Mouse (Mus musculus) MEL (cell line): Measurements from ENCODE around the gene B9d2. TPM values are rescaled to one million over a fixed set of nuclear protein-coding genes. Genes with fewer than 3 reads are reported as not detected.

Experiments
- DNase-seq: peaks from one replicate; pipeline ENCODE4 v3.0.0; 2011; ENCODE audit warnings: low read depth, low spot score
- H3K27ac ChIP-seq: 2 replicates; pipeline ENCODE4 v1.5.1; 2012; ENCODE audit warnings: low read depth, mild to moderate bottlenecking, control low read depth, low read length, moderate library complexity; ENCODE audit not compliant: control insufficient read depth
- H3K27me3 ChIP-seq, 2 experiments: fragments of 150-350 bp in 1 of 2; sonication (generic) in 1 of 2; 2 replicates each; pipeline ENCODE4 v1.6.1; 2012; ENCODE audit warnings: low read length in 2 of 2, mild to moderate bottlenecking in 2 of 2, improper control_type of control experiment in 1 of 2, moderate library complexity in 1 of 2; ENCODE audit not compliant: insufficient read depth in 2 of 2, control insufficient read depth in 1 of 2
- H3K36me3 ChIP-seq, 2 experiments: 2 replicates each; pipeline ENCODE4 v1.6.1; 2012 to 2014; ENCODE audit warnings: low read length in 2 of 2, improper control_type of control experiment in 1 of 2, inconsistent platforms in 1 of 2, mild to moderate bottlenecking in 1 of 2; ENCODE audit not compliant: insufficient read depth in 2 of 2, control insufficient read depth in 1 of 2
- H3K4me1 ChIP-seq, 2 experiments: fragments of 150-350 bp in 1 of 2; sonication (generic) in 1 of 2; 2 replicates each; pipeline ENCODE4 v1.6.1; 2012; ENCODE audit warnings: low read length in 2 of 2, improper control_type of control experiment in 1 of 2, mild to moderate bottlenecking in 1 of 2; ENCODE audit not compliant: insufficient read depth in 2 of 2, control insufficient read depth in 1 of 2
- H3K4me3 ChIP-seq, 2 experiments: fragments of 150-350 bp in 1 of 2; sonication (generic) in 1 of 2; 2 replicates each; pipeline ENCODE4 v1.5.1; 2012; ENCODE audit warnings: low read depth in 2 of 2, low read length in 2 of 2, mild to moderate bottlenecking in 2 of 2, moderate library complexity in 2 of 2, control low read depth in 1 of 2, improper control_type of control experiment in 1 of 2; ENCODE audit not compliant: control insufficient read depth in 1 of 2, insufficient read depth in 1 of 2
- H3K79me2 ChIP-seq: 2 replicates; pipeline ENCODE4 v1.6.1; 2012; ENCODE audit warnings: mild to moderate bottlenecking, low read length, moderate library complexity; ENCODE audit not compliant: control insufficient read depth, poor library complexity, insufficient read depth
- H3K9ac ChIP-seq: 2 replicates; pipeline ENCODE4 v1.6.1; 2012; ENCODE audit warnings: low read depth, mild to moderate bottlenecking, control low read depth, low read length, moderate library complexity; ENCODE audit not compliant: control insufficient read depth, poor library complexity, severe bottlenecking
- H3K9me3 ChIP-seq: fragments of 150-350 bp; sonication (generic); replicated peaks from 2 replicates; pipeline ENCODE4 v1.6.1; 2012; ENCODE audit warnings: mild to moderate bottlenecking, low read length, improper control_type of control experiment, moderate library complexity; ENCODE audit not compliant: insufficient read depth
- BHLHE40 ChIP-seq: IDR thresholded peaks from 2 replicates; pipeline ENCODE4 v1.6.1; 2012; ENCODE audit warnings: low read depth, mild to moderate bottlenecking, inconsistent platforms, low read length, improper control_type of control experiment, borderline replicate concordance
- CHD1 ChIP-seq: IDR thresholded peaks from 2 replicates; pipeline ENCODE4 v1.6.1; 2012; ENCODE audit warnings: low read depth, mild to moderate bottlenecking, inconsistent platforms, low read length, improper control_type of control experiment
- CHD2 ChIP-seq: IDR thresholded peaks from 2 replicates; pipeline ENCODE4 v1.6.1; 2011; ENCODE audit warnings: low read length, improper control_type of control experiment
- CTCF ChIP-seq, 3 experiments: IDR thresholded peaks in 2 of 3; conservative IDR thresholded peaks in 1 of 3; 2 replicates each; pipeline ENCODE4 v1.5.1; 2011 to 2012; ENCODE audit warnings: low read length in 3 of 3, low read depth in 2 of 3, mild to moderate bottlenecking in 2 of 3, improper control_type of control experiment in 1 of 3, inconsistent platforms in 1 of 3, mixed read lengths in 1 of 3, moderate library complexity in 1 of 3; ENCODE audit not compliant: control insufficient read depth in 1 of 3, insufficient read depth in 1 of 3, poor library complexity in 1 of 3, severe bottlenecking in 1 of 3
- E2F4 ChIP-seq: IDR thresholded peaks from 2 replicates; pipeline ENCODE4 v1.6.1; 2011; ENCODE audit warnings: low read depth, low read length, improper control_type of control experiment, borderline replicate concordance
- ELF1 ChIP-seq: IDR thresholded peaks from 2 replicates; pipeline ENCODE4 v1.6.1; 2014; ENCODE audit warnings: low read depth, mild to moderate bottlenecking, inconsistent platforms, low read length, improper control_type of control experiment, moderate library complexity
- EP300 ChIP-seq, 2 experiments: IDR thresholded peaks; 2 replicates each; pipeline ENCODE4 v1.6.1; 2011; ENCODE audit warnings: improper control_type of control experiment in 2 of 2, low read length in 2 of 2, low read depth in 1 of 2, mild to moderate bottlenecking in 1 of 2
- GABPA ChIP-seq: IDR thresholded peaks from 2 replicates; pipeline ENCODE4 v1.6.1; 2012; ENCODE audit warnings: low read depth, mild to moderate bottlenecking, inconsistent platforms, low read length, improper control_type of control experiment, moderate library complexity
- HCFC1 ChIP-seq: IDR thresholded peaks from 2 replicates; pipeline ENCODE4 v1.6.1; 2012; ENCODE audit warnings: low read depth, mild to moderate bottlenecking, inconsistent platforms, low read length, improper control_type of control experiment, moderate library complexity
- JUND ChIP-seq: IDR thresholded peaks from 2 replicates; pipeline ENCODE4 v1.6.1; 2011; ENCODE audit warnings: low read depth, mild to moderate bottlenecking, improper control_type of control experiment, low read length
- KAT2A ChIP-seq: conservative IDR thresholded peaks from 2 replicates; pipeline ENCODE4 v1.6.1; 2012; ENCODE audit warnings: low read depth, low read length, improper control_type of control experiment, inconsistent platforms
- MAZ ChIP-seq: IDR thresholded peaks from 2 replicates; pipeline ENCODE4 v1.6.1; 2012; ENCODE audit warnings: low read depth, mild to moderate bottlenecking, inconsistent platforms, low read length, improper control_type of control experiment
- MEF2A ChIP-seq: IDR thresholded peaks from 2 replicates; pipeline ENCODE4 v1.6.1; 2014; ENCODE audit warnings: low read depth, mild to moderate bottlenecking, inconsistent platforms, low read length, improper control_type of control experiment; ENCODE audit not compliant: poor library complexity, insufficient replicate concordance, severe bottlenecking; ENCODE audit errors: extremely low read depth
- MYB ChIP-seq: IDR thresholded peaks from 2 replicates; pipeline ENCODE4 v1.6.1; 2011; ENCODE audit warnings: mild to moderate bottlenecking, low read depth, low read length, improper control_type of control experiment
- MYC ChIP-seq: IDR thresholded peaks from 2 replicates; pipeline ENCODE4 v1.6.1; 2011; ENCODE audit warnings: low read depth, mild to moderate bottlenecking, low read length, improper control_type of control experiment, moderate library complexity
- NELFE ChIP-seq: IDR thresholded peaks from 2 replicates; pipeline ENCODE4 v1.6.1; 2011; ENCODE audit warnings: low read depth, low read length, improper control_type of control experiment
- NRF1 ChIP-seq: IDR thresholded peaks from 2 replicates; pipeline ENCODE4 v1.6.1; 2014; ENCODE audit warnings: low read depth, mild to moderate bottlenecking, inconsistent platforms, low read length, improper control_type of control experiment, moderate library complexity; ENCODE audit not compliant: poor library complexity, insufficient read depth, severe bottlenecking
- POLR2A ChIP-seq, 2 experiments: IDR thresholded peaks; 2 replicates each; pipeline ENCODE4 v1.6.1; 2011 to 2012; ENCODE audit warnings: low read length in 2 of 2, mild to moderate bottlenecking in 2 of 2, control low read depth in 1 of 2, improper control_type of control experiment in 1 of 2, low read depth in 1 of 2, moderate library complexity in 1 of 2; ENCODE audit not compliant: control insufficient read depth in 1 of 2, insufficient read depth in 1 of 2, poor library complexity in 1 of 2
- POLR2AphosphoS2 ChIP-seq: IDR thresholded peaks from 2 replicates; pipeline ENCODE4 v1.6.1; 2011; ENCODE audit warnings: low read length, improper control_type of control experiment
- POLR2AphosphoS5 ChIP-seq: IDR thresholded peaks from 2 replicates; pipeline ENCODE4 v1.6.1; 2012; ENCODE audit warnings: low read depth, borderline replicate concordance, mild to moderate bottlenecking, inconsistent platforms, low read length, moderate library complexity, mixed read lengths
- RAD21 ChIP-seq: IDR thresholded peaks from 2 replicates; pipeline ENCODE4 v1.6.1; 2011; ENCODE audit warnings: mild to moderate bottlenecking, low read depth, low read length, improper control_type of control experiment
- RCOR1 ChIP-seq: IDR thresholded peaks from 2 replicates; pipeline ENCODE4 v1.6.1; 2012; ENCODE audit warnings: low read depth, mild to moderate bottlenecking, inconsistent platforms, low read length, improper control_type of control experiment
- TBP ChIP-seq: IDR thresholded peaks from 2 replicates; pipeline ENCODE4 v1.8.0; 2011; ENCODE audit warnings: low read depth, low read length, improper control_type of control experiment
- UBTF ChIP-seq: IDR thresholded peaks from 2 replicates; pipeline ENCODE4 v1.6.1; 2012; ENCODE audit warnings: low read depth, mild to moderate bottlenecking, inconsistent platforms, low read length, improper control_type of control experiment, moderate library complexity, borderline replicate concordance; ENCODE audit not compliant: insufficient read depth
- USF1 ChIP-seq: IDR thresholded peaks from 2 replicates; pipeline ENCODE4 v1.6.1; 2014; ENCODE audit warnings: low read depth, mild to moderate bottlenecking, inconsistent platforms, low read length, improper control_type of control experiment, moderate library complexity
- USF2 ChIP-seq, 2 experiments: IDR thresholded peaks; 2 replicates each; pipeline ENCODE4 v1.6.1; 2011 to 2012; ENCODE audit warnings: improper control_type of control experiment in 2 of 2, low read length in 2 of 2, borderline replicate concordance in 1 of 2, inconsistent platforms in 1 of 2, low read depth in 1 of 2, mild to moderate bottlenecking in 1 of 2; ENCODE audit not compliant: insufficient read depth in 1 of 2
- ZKSCAN1 ChIP-seq: IDR thresholded peaks from 2 replicates; pipeline ENCODE4 v1.6.1; 2012; ENCODE audit warnings: low read depth, mild to moderate bottlenecking, inconsistent platforms, low read length, improper control_type of control experiment, moderate library complexity
- ZNF384 ChIP-seq: IDR thresholded peaks from 2 replicates; pipeline ENCODE4 v1.6.1; 2012; ENCODE audit warnings: low read depth, mild to moderate bottlenecking, inconsistent platforms, low read length, improper control_type of control experiment
- polyA plus RNA-seq, 2 experiments: library from polyadenylated mRNA; stranded (reverse) in 1 of 2; unstranded in 1 of 2; fragments of >175 nt in 1 of 2; fragments of >200 nt in 1 of 2; gene quantifications; 2 replicates each; pipeline versions ENCODE4 v1.2.1 to v1.2.4; 2012; ENCODE audit warnings: low replicate concordance in 2 of 2, low read depth in 1 of 2; ENCODE audit not compliant: insufficient read length in 2 of 2, insufficient read depth in 1 of 2, missing spikeins in 1 of 2
- total RNA-seq: library from RNA; depleted of rRNA; stranded (reverse); fragments of 300-350 nt; gene quantifications from 2 replicates; pipeline ENCODE4 v1.2.3, GENCODE M21; 2012

Gene B9d2
- total and polyA plus RNA-seq, 3 experiments, result 70.4 to 108 TPM; not detected in 1

- peaks cover 4 to 49% of the 10 kb centered on the region in 2 experiments for H3K36me3 ChIP-seq
These were observed 6.3 kb downstream of the B9d2 start, which contains the start of gene Tgfb1 for GRCm38 (mm10) chr7:25686680-25687531. TSS of gene Tgfb1 (plus strand) at chr7:25687002.

GRCm38 (mm10) chr7:25687811-25688401 lies 7.3 kb downstream of the B9d2 start:
- Histone ChIP-seq H3K9ac (peak overlapping the region; percentile 99), H3K27ac (peak overlapping the region; percentile 98), H3K4me3 (peak overlapping the region; percentile 80 to 97), H3K4me1 (peaks cover 7 to 43% of the 10 kb centered on the region in 2 experiments), H3K36me3 (peaks cover 4 to 43% of the 10 kb centered on the region in 2 experiments)
- peak; percentile 56 for DNase-seq
- no peak for TF ChIP-seq USF2 (IDR thresholded peaks at IDR 0.05; ENCODE audit: borderline replicate concordance in 1 of 2, insufficient read depth in 1 of 2, low read depth in 1 of 2, low read length in 2 of 2)
- TF ChIP-seq ZNF384, result no peak
- 0 out of 2 replicates have a peak, but pooled peaks have one; percentile 46 for TF ChIP-seq UBTF
- TF ChIP-seq GABPA, result no peak
- TF ChIP-seq RAD21, result no peak
- no peak for TF ChIP-seq CHD1
- TF ChIP-seq BHLHE40, result no peak
- TF ChIP-seq NELFE, result no peak
- no peak for TF ChIP-seq POLR2AphosphoS5
- TF ChIP-seq POLR2A (IDR thresholded peaks at IDR 0.05; ENCODE audit: control insufficient read depth in 1 of 2, insufficient read depth in 1 of 2, low read depth in 1 of 2, low read length in 2 of 2, poor library complexity in 1 of 2), result peak in 1 of 2 experiments; percentile 36; a peak in 1 of 4 replicates
- TF ChIP-seq MEF2A, result no peak
- no peak for TF ChIP-seq NRF1
- no peak for TF ChIP-seq HCFC1
- no peak for TF ChIP-seq ELF1
- no peak for TF ChIP-seq ZKSCAN1
- no peak for TF ChIP-seq CHD2
- peak in 1 of 3 experiments; percentile 66; a peak in 3 of 6 replicates for TF ChIP-seq CTCF (IDR thresholded peaks at IDR 0.05 in 2 of 3, conservative IDR thresholded peaks at IDR 0.05 in 1 of 3; ENCODE audit: control insufficient read depth in 1 of 3, insufficient read depth in 1 of 3, low read depth in 2 of 3, low read length in 3 of 3, poor library complexity in 1 of 3, severe bottlenecking in 1 of 3)
- TF ChIP-seq USF1, result no peak
- TF ChIP-seq, all 39 proteins: peak for 3
- no peaks in the 10 kb centered on the region for H3K27me3 ChIP-seq
- H3K9me3 ChIP-seq, result no peaks in the 10 kb centered on the region
- peaks cover 76% of the 10 kb centered on the region for H3K79me2 ChIP-seq

More at GRCm38 (mm10) chr7:25686680-25687531, 6.3 kb downstream of the B9d2 start, which contains the start of gene Tgfb1:
- peaks cover 13 to 53% of the 10 kb centered on the region in 2 experiments for H3K4me1 ChIP-seq
- H3K9me3 ChIP-seq, result no peaks in the 10 kb centered on the region
- TF ChIP-seq CTCF (IDR thresholded peaks at IDR 0.05 in 2 of 3, conservative IDR thresholded peaks at IDR 0.05 in 1 of 3; ENCODE audit: control insufficient read depth in 1 of 3, insufficient read depth in 1 of 3, low read depth in 2 of 3, low read length in 3 of 3, poor library complexity in 1 of 3, severe bottlenecking in 1 of 3) (peak in 2 of 3 experiments; percentile 38 to 85; a peak in 4 of 6 replicates), KAT2A (no peak), TBP (peak; percentile 78), MYC (no peak), MAZ (no peak), E2F4 (no peak), HCFC1 (no peak), RCOR1 (no peak), EP300 (IDR thresholded peaks at IDR 0.05; ENCODE audit: low read depth in 1 of 2, low read length in 2 of 2) (no peak), JUND (no peak), POLR2AphosphoS2 (no peak), MYB (no peak), CHD2 (no peak), MEF2A (no peak), POLR2A (IDR thresholded peaks at IDR 0.05; ENCODE audit: control insufficient read depth in 1 of 2, insufficient read depth in 1 of 2, low read depth in 1 of 2, low read length in 2 of 2, poor library complexity in 1 of 2) (peak; percentile 63 to 89), BHLHE40 (no peak)
- peaks cover 78% of the 10 kb centered on the region for H3K79me2 ChIP-seq
- peak within 1 kb of the TSS; percentile 98 for H3K27ac ChIP-seq
- H3K4me3 ChIP-seq, result peak within 1 kb of the TSS; percentile 80 to 97
- peak within 1 kb of the TSS; percentile 99 for H3K9ac ChIP-seq
- DNase-seq, result peak; percentile 93
- no peaks in the 10 kb centered on the region for H3K27me3 ChIP-seq
